Mouse (Mus musculus) limb, embryonic 11.5 days (tissue): ENCODE results near the gene Dclk3. TPM values are rescaled to one million over a fixed set of nuclear protein-coding genes. Genes with fewer than 3 reads are reported as not detected.

ENCODE experiments used
- polyA plus RNA-seq: library from polyadenylated mRNA; unstranded; fragments of >200 nt; fragmentation: Nextera tagmentation; extraction: Ambion mirVana; gene quantifications from 2 replicates; pipeline ENCODE4 v1.2.1, GENCODE M21; 2014

Gene Dclk3
- polyA plus RNA-seq, 1 experiment from 2014 or later = 0.25 TPM

Other genes starting within 250 kb of the Dclk3 start
- 52.1 and 53.3 TPM in 2 replicates for gene Mlh1, start 167.3 kb upstream of the Dclk3 start, polyA plus RNA-seq
- 46.2 and 48.8 TPM in 2 replicates for gene Epm2aip1, start 167.2 kb upstream of the Dclk3 start, polyA plus RNA-seq
- gene Trank1, start 127.3 kb upstream of the Dclk3 start, polyA plus RNA-seq = 0.08 TPM in 1 of 2 replicates, not detected in the other